Mouse (Mus musculus): ENCODE measurements around the gene Ptpn12.

Gene Ptpn12

DNA sequence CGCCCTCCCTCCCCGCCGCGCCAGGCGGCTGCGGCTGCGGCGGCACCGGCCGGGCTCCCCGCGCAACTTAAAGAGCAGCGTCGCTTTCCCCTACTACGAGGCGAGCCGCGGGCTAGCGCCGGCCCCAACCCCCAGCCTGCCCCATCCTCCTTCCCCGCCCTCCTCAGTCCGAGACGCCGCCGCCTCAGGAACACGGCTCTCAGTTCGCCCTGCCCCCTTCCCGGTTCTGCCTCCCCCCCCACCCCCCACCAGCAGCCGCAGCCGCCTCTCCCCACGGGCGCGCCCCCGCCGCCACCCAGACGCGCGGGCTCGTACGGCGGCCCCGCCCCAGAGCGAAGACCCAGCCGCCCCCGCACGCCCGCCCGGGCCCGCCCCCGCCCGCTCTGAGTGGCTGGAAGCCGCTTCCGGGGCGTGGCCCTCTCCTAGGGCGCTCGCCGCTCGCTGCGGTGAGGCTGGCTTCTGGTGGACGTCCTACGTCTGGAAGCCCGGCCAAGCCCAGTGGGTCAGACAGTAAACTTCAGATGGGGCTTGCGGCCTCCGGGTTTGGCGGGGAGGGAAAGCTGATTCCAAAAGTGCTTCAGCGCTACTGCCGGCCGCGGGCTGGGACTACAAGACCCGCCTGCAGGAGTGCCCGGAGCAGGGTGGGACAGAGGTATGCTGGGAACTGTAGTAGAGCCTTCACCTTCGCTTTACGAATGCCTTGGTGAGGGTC is at the start of gene Ptpn12:
Ptpn12 (minus strand) TSS at position 92 of the 712 bp plus-strand sequence.
- peak; percentile 98 for DNase-seq

DNA sequence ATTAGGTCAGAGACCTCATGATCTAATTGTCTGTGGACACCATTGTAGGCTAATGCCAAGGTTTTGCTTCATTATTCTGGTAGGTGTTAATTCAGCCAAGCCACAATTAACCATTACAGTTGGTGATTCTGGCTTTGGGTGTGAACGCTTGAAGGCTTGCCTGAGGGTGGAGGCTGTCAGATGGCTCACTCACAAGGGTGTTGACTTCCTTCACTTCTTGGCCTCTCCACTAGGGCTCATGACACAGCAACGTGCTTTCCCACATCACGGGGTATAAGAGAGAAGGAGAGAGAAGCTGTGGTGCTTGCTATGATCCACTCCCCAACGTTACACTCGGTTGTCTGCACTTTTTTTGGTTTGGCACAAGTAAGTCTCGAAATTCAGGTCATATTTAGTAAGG is 35.5 kb upstream of the Ptpn12 start:
- DNase-seq = no peak

DNA sequence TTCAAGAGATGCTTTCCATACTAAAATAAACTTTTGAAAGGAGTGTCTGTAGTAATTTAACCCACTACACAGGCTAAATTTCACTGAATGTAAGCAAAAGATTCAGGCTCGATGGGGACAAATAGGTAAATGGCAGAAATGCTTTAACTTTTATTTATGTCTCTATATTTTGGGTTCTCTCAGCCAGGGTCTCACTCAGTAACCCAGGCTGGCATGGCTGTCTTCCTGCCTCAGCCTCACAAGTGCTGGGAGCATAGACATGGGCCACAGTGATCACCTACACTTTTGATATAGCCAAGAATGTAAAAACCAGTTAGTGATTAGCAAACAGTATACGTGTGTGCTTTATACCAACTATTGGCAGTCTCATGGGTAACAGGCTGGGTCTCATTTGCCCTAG is 1.5 kb upstream of the Ptpn12 start:
- no peak for DNase-seq

DNA sequence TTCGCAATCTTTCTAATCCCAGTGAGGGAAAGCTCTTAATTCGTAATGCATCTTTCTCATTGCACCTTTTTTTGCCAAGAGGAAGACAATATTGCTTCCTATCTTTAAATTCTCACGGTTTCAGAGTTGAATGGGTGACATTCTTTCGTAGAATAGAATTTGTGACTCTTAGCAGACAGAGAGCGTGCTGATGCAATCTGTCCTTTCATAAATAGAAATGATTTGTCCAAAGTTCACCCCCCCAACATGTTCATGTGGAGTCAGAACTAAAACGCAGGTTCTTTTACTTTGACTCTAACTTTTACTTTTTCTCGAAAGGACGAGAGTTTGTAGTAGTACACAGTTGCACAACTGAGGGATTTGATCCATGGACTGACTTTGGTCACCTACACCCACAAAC is 884 bp upstream of the Ptpn12 start:
- DNase-seq = no peak

DNA sequence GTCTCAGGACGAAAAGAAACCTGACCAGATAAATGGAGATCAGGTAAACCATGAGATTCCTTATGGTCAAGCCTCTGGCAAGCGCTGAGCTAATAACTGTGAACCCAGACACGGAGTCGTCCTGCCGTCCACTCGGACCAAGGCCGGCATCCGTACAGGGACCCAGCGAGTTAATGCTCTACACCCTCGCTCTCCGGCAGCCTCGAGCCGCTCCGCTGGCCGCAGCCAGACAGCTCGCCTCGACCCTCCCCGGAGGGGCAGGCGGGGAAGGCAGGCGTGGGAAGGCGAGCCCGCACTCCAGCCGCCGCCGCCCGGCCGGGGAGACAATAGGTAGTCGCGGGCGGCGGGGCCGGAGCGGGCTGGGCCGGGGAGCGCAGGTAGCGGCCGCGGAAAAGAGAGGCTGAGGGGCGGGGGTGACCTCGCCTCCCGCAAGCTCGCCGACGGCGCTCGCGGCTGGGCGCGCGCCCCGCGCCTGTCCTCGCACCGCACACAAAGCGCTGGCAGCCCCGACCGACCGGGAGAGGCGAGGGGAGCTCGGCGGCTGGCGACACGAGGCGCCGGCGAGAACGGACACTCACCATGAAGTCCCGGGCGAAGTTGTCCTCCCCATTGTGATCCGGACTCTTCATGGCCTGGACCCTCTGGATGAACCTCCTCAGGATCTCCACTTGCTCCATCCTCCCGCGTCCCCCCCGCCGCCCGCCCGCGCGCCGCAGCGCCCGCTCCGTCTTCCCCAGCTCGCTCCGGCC is 466 bp downstream of the Ptpn12 start:
- DNase-seq = peak; percentile 43

DNA sequence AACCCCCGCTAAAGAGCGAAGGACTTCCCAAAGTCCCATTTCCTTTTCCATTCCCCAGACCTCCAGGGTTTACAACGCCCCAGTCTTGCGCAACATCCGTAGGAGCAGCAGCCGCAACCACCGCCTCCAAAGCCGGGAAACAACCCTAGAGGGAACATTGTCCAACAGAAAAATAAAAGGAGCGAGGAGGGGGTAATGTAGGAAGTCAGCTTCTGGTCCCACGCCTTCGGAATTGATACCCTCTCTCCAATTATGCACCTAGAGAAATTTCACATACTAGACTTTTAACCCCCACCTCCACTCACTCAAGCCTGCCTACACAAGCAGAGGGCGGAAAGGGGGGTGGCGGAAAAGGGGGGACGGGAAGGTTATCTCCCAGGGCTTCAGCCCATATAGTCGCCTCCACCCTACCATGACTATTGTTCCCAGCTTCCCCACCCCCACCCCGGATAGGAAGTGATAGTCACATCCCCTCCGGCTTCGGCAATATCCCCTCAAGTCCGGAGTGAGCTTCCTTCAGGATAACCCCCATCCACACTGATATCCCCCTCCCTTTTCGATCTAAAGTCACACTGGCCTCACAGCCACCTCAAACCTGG is 1.1 kb downstream of the Ptpn12 start:
- peak; percentile 81 for DNase-seq

DNA sequence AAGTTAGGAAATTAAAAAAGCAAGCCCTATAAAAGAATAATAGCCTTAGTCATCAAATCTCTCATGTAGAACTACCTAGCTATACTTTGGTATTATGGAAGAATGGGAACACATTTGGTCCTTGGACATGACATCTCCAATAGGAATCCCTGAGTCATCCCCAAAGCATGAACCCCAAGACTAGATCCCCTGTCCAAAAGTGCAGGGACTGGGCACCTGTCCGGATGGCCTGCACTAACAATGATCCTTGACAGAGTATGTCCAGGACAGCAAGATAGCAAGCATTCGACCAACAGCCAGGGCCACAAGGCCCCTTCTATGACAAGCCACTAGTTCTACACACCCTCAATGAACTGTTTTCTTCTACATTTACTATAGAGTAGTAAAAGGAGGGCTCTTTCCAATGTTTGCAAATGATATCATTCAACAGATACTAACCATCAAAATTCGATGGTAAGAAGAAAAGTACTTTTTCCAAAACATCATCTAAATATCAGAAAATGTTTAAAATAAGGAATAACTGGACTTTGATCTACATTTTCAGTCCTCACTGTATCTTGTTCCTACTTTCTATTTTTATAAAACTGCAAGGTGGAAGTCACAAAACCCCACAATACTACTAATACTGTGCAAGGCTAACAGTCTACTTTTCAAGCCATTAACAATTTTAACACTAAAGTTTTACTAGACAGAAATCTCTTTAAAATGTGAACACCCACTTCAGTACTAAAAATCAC is 2.0 kb downstream of the Ptpn12 start:
- no peak for DNase-seq

DNA sequence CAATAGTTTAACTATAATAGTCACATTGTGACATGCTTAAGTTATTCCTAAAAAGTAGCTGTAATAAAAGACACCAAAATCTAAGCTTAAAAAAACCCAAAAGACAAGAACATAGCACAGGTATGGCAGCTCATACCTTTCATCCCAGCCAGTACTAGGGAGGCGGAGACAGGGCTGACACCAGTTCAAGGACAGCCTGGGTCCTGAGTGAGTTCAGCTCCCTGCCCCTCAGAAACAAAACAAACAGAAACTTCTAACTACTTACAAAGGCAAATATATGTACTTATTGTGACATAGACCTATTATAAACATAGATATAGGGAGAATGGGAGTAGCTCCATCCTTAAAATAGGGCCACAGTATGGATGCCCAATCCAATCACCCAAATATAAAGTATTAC is 3.2 kb downstream of the Ptpn12 start:
- DNase-seq = no peak

DNA sequence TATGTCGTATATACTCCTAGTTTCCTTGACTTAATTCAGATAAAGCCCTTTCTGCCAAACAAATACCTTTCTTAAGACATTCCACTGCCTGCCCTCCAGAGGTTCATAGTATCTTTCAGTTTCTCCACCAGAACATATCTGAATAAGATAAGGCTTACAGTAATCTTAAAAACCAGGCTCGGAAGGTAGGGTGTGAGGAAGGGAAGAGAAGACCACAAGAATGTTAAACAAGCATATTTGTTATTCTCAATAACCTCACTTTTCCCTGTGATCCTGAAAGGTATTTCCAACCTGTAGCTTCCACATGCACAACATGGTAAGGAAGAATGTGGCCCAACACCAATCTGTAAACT is 5.0 kb downstream of the Ptpn12 start:
- DNase-seq = no peak

DNA sequence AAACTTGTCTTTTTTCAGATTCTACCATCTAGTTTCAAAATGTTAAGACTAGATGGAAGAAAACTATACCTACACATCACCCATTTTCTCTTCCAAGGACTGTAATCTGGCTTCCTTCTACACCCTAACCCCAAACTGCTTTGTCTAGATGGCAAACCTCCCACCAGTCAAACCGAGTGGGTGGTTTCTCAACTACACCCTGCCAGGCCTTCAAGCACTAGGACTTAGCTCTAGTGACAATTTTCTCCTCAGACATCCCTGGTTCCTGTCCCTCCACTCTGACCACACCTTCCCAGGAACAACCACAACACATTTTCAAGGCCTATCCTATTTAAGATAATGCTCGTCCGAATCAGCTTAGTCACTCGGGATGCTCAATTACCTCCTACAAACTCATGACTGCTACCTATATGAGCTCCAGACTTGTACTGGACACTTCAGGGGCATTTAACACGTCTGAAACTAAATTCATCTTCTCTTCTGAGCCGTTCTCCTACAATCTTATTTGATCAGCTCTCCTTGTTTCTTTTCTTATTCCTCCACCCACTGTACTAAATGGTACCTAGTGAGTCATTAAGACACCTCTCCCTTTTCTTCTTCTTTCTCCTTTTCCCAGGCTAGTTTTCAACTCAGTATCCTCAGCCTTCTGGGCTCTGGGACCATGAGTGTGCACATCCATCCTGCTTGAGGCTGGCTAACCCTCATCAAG is 5.5 kb downstream of the Ptpn12 start:
- DNase-seq = no peak

DNA sequence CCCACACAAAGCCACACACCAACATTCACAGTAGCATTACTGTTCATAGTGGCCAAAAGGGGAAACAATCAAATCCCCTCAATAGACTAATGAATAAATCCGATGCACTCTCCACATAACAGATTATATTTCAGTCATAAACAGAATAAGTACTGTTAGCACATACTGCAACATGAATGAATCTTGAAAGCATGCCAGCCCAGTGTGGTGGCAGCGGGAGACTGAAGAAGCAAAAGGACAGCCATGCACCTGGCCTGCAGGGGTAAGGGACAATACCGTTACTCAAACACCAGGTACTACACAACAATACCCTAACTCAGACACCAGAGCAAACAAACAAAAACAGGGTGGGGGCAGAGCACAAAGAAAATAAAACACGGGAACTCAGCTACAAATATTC is 6.7 kb downstream of the Ptpn12 start:
- no peak for DNase-seq

DNA sequence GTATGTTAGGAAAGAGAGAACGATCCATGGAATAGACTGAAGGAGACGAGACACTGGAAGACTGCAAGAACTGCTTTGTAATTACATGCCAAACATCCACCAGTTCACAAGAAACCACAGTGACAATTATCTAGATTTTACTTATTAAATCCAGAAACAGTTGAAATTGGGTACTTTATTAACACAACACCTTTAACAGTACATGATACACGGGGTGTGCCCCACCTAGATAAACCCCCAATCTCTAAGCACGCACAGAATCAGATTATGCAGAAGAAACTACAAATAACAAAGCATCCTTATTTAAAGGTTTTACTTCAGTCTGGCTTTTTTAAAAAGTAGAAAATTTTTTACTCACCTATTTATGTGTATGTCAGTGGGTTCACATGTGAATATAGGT is 8.6 kb downstream of the Ptpn12 start:
- DNase-seq = no peak

DNA sequence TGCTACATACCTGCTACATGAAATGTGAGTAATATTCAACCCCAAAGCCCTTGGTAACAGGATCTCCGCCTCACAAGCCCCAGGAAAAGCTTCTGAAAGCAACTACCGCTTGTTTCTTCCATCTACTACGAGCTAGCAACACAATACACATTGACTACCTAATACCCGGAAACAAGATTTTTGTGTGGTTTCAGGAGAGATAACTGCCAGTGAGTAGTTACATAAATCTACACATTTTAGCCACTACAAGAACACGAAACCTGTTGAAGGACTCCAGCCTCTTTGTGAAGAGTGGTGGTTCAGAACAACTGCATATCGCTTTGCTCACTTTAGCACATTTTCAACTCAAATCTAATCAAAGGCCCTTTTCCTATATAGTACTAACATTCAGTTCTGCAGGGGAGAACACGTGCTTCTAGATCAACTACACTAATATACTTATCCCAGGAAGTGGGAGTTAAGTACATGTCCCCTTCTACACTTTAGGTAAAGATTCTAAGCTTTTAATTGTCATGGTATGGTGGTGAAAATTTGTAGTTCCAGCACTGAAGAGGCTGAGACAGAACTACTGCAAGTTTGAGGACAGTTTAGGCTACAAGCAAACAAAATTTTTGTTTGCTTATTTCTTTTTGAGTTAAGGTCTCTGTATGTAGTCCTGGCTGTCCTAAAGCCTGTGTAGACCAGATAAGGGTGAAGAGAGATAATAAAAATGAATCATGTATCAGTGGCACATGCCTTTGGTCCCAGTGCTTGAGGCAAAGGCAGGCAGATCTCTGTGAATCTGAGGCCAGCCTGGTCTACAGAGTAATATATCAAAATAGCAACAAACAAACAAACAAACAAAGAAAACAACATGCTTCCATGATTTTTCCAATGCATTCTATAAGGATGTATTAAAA is 9.3 kb downstream of the Ptpn12 start:
- DNase-seq = no peak

DNA sequence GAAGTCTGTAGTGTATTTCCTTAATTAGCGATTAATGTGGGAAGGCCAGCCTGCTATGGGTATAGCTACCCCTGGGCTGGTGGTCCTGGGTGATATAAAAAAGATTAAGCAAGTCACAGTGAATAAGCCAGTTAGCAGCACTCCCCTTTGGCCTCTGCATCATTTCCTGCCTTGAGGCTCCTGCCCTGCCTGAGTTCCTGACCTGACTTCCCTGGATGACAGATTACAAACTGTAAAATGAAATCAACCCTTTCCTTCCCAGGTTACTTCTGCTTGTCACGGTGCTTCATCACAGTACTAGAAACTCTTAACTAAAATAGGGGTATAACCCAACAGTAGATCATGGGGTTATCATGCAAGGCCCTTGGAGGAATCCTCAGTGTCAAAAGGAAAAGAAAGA is 10.2 kb downstream of the Ptpn12 start:
- no peak for DNase-seq

DNA sequence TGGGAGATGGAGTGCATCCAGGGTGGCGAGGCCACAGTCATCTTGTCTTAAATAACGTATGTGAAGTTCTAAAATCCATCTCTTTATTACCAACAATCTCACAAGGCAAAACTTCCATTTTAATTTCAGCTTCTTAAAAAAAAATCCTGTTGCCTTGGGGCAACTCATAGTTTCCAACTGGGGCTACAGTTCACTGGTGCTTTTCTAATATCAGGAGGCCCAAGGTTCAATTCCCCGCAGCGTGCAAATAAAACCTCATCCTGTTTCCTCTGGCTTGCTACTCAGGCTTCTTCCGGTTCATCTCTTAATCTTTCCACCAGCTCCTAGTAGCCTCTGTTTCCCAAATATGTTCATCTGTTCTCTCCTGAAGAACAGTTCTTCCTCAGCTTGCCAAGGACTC is 17.6 kb downstream of the Ptpn12 start:
- DNase-seq = no peak

DNA sequence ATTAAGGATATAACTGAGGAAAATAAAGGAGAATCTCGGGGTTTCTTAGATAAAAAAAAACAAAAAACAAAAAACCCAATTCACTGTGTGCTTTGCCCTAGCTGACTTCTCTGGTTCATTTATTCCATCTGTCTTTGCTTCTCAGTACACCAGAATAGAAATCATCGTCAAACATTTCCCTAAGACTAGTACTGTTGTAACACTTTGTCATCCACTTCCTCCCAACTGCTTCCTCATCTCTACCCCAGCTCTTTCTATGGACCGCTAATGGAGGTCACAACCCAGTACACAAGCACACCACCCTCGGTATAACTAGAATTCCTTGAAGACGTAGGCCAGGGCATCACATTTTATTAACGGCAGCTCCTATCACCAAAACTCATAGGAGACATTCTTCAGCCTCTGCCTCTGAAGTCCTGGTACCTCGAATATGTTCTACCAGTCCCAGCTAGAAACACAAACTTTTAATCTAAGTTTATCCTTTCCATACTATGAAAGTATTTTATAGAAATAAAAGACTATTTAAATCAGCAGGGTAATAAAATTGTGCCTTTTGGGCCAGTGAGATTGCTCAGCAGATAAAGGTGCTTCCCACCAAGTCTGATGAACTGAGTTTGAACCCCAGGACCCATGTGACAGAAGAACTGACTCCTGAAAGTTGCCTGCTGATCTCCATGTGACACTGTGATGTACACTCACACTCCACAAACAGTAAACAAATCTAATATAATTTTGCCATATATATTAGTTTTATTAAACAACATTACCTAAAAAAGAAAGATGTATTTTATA is 19.8 kb downstream of the Ptpn12 start:
- DNase-seq = no peak

DNA sequence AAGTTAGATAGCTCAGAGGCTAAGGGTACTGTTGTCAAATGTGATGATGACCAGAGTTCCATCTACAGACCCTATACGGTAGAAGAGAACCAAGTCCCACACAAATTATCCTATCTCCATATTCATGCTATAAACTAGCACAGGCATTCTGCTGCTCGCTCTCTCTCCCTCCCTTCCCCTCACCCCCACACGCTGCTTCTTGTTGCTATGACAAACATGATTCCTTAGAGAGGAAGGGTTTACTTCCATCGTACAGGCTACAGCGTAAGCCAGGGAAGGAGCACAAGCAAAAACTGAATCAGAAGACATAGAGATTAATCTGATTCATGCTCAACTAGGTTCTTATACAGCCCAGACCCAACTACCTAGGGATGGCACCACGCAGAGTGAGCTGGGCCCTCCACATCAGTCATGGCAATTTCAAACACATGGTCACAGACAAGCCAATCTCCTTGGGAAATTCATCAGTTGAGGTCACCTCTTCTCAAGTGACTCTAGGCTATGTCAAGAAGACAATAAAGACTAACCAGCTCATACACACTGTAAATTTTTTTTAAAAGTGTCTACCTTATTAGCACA is 21.2 kb downstream of the Ptpn12 start:
- DNase-seq = no peak

DNA sequence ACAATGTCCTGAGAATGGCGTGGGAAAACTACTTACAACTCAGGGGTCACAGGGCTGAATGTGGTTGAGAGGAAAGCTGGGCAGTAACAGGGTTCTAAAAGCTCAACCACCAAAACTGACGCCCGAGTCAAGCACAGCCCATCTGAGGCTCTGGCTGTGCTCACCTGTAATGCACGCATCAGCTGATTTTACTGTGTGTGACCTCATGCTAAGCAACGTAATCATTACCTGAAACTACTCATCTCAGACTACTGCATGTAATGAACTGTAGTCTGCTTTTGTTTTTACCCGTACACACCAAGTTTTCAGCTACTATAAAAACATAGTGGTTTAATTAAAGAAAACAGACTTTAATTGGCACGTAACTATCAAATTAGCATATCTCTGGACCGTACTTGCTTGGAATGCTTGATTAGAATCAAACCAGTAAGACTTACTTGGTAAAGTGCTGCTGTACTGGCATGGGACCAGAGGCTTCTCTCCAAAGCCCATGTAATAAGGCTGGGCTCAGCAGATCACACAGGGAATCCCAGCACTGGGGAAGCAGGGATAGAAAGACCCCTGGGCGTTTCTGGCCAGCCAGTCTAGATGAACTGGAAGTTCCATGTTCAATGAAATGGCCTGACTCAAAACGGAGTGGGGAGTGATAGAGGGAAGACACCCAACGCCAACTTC is 22.2 kb downstream of the Ptpn12 start:
- peak; percentile 41 for DNase-seq

DNA sequence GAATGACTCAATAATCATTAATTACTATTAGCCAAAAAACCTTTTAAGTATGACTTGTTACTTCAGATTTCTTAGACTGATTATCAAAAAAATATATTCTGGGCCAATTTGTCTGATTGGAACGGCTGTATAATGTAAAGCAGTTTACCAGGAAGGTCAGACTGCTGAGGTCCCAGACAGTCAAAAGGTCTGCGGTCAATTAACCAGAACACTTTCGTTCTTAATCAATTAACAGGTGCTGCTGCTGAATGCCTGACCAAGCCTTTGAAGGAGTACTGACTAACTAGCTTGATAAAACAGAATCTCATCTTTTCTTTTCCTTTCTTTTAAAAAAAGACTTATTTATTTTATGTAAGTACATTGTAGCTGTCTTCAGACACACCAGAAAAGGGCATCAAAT is 23.1 kb downstream of the Ptpn12 start:
- no peak for DNase-seq

DNA sequence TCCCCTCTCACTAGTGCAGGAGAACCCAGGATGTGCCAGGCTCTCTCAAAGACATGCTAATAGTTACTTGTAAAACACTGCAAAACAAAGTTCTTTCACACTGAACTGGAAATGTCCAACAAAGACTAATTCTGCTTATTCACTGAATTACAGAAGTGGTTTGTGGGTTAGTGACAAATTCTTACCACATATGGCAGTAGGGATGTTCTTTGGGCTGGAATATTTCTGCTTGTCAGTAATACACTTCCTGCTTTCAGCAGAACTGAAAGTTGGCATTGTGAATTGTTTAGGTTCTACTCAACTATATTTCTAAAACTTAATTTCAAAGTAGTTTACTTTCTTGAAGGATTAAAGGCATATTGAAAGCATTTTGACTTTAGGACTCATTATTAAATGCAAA is 25.5 kb downstream of the Ptpn12 start:
- peak; percentile 29 for DNase-seq

Measured in kidney, adult 9 months (tissue).